Mouse (Mus musculus) yolk sac, embryonic 10.5 days (tissue): ENCODE results near the gene Gpr45.

Source experiments
- DNase-seq: peaks from one replicate; pipeline ENCODE4 v3.0.0-alpha.2; 2017; ENCODE audit warnings: low spot score

Gpr45 gene

GRCm38 (mm10) chr1:43047811-43048210 is 95.1 kb downstream of the Gpr45 start:
- no peak for DNase-seq

GRCm38 (mm10) chr1:43051903-43052302 is 99.2 kb downstream of the Gpr45 start:
- no peak for DNase-seq

GRCm38 (mm10) chr1:43065615-43066310 is 113.1 kb downstream of the Gpr45 start:
- peak; percentile 30 for DNase-seq

- no peak for DNase-seq
Observed at GRCm38 (mm10) chr1:43066573-43066972, 113.9 kb downstream of the Gpr45 start.

GRCm38 (mm10) chr1:43067551-43067950 is 114.9 kb downstream of the Gpr45 start:
- DNase-seq, result no peak

GRCm38 (mm10) chr1:43070726-43071125 is 118.1 kb downstream of the Gpr45 start:
- no peak for DNase-seq

GRCm38 (mm10) chr1:43072028-43072427 is 119.4 kb downstream of the Gpr45 start:
- no peak for DNase-seq

- DNase-seq, result no peak
Observed at GRCm38 (mm10) chr1:43072561-43072960, 119.9 kb downstream of the Gpr45 start.

GRCm38 (mm10) chr1:43074791-43075190 is 122.1 kb downstream of the Gpr45 start:
- no peak for DNase-seq

- DNase-seq, result no peak
Observed at GRCm38 (mm10) chr1:43078124-43078523, 125.5 kb downstream of the Gpr45 start.

GRCm38 (mm10) chr1:43082946-43083345 is 130.3 kb downstream of the Gpr45 start:
- DNase-seq, result no peak
